Mouse (Mus musculus) right cerebral cortex, postnatal 14 days (tissue): ENCODE measurements around the gene Haus2.
A peak's percentile ranks its signal among the peaks of the same experiment; 100 is the strongest.

Experiments
- DNase-seq: peaks from one replicate; pipeline ENCODE4 v3.0.0; 2022

Haus2 gene

GRCm38 (mm10) chr2:120619538-120619937 lies 10.4 kb downstream of the Haus2 start:
- DNase-seq, result no peak

- no peak for DNase-seq
These were observed 13.7 kb downstream of the Haus2 start for GRCm38 (mm10) chr2:120622920-120623319.

- DNase-seq, result no peak
These were observed 19.1 kb downstream of the Haus2 start for GRCm38 (mm10) chr2:120628076-120628865.

GRCm38 (mm10) chr2:120628886-120629735 lies 19.9 kb downstream of the Haus2 start, which contains the start of gene Stard9:
Gene Stard9 (plus strand): TSS chr2:120629121.
- peak; percentile 96 for DNase-seq

- DNase-seq, result no peak
These were observed 21.1 kb downstream of the Haus2 start for GRCm38 (mm10) chr2:120630246-120630645.

GRCm38 (mm10) chr2:120630655-120631054 lies 21.5 kb downstream of the Haus2 start:
- DNase-seq, result no peak

- no peak for DNase-seq
These were observed 22.3 kb downstream of the Haus2 start for GRCm38 (mm10) chr2:120631521-120631920.

GRCm38 (mm10) chr2:120631957-120632356 lies 22.8 kb downstream of the Haus2 start:
- no peak for DNase-seq

- no peak for DNase-seq
These were observed 31.7 kb downstream of the Haus2 start for GRCm38 (mm10) chr2:120640835-120641234.

- peak; percentile 18 for DNase-seq
These were observed 34.7 kb downstream of the Haus2 start for GRCm38 (mm10) chr2:120643836-120644235.

GRCm38 (mm10) chr2:120646777-120647176 lies 37.6 kb downstream of the Haus2 start:
- DNase-seq, result no peak

- no peak for DNase-seq
These were observed 43.2 kb downstream of the Haus2 start for GRCm38 (mm10) chr2:120652256-120652924.

- no peak for DNase-seq
These were observed 43.7 kb downstream of the Haus2 start for GRCm38 (mm10) chr2:120652925-120653284.

- DNase-seq, result no peak
These were observed 45.5 kb downstream of the Haus2 start for GRCm38 (mm10) chr2:120654693-120655092.

GRCm38 (mm10) chr2:120655905-120656304 lies 46.7 kb downstream of the Haus2 start:
- DNase-seq, result no peak

- no peak for DNase-seq
These were observed 47.5 kb downstream of the Haus2 start for GRCm38 (mm10) chr2:120656711-120657110.

GRCm38 (mm10) chr2:120658486-120658885 lies 49.3 kb downstream of the Haus2 start:
- no peak for DNase-seq

- DNase-seq, result no peak
These were observed 50.1 kb downstream of the Haus2 start for GRCm38 (mm10) chr2:120659318-120659717.

GRCm38 (mm10) chr2:120660486-120661078 lies 51.4 kb downstream of the Haus2 start:
- DNase-seq, result no peak

- DNase-seq, result no peak
These were observed 53.6 kb downstream of the Haus2 start for GRCm38 (mm10) chr2:120662766-120663165.

- DNase-seq, result no peak
These were observed 54.4 kb downstream of the Haus2 start for GRCm38 (mm10) chr2:120663491-120664154.

GRCm38 (mm10) chr2:120667446-120667845 lies 58.3 kb downstream of the Haus2 start:
- DNase-seq, result no peak
